Mouse (Mus musculus): Measurements from ENCODE around the gene Olfr640. TPM values are rescaled to one million over a fixed set of nuclear protein-coding genes. Genes with fewer than 3 reads are reported as not detected.

Gene Olfr640
- polyA plus RNA-seq, 1 experiment: not detected

DNA sequence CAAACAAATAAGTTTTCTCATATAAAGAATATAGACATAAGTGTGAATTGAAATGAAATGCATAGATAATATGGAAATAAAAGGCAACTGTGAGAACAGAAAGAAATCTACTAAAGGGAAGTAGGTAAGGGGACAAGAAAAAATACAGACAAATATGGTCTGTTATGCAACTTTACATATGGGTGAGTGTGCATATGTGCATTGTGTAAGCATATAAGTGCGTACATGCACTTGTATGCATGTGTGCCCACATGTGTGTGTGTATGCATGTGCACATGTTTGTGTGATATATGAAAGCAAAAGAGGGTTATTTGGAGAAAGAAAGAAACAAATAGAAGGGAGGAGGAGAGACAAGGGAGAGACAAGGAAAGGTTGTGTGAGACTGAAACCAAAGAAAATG lies 6.4 kb downstream of the Olfr640 start:
- 88% methylated on average over 1 of the region's 1 CpGs for WGBS
- H3K4me1 ChIP-seq (ENCODE audit: control insufficient read depth, insufficient read depth, low read length): no peaks in the 10 kb centered on the region
- no peak overlapping the region for H3K27ac ChIP-seq (ENCODE audit: insufficient read depth, low read depth, low read length)
- H3K4me3 ChIP-seq (ENCODE audit: insufficient read depth, low read depth, low read length): no peak overlapping the region
- no peak for TF ChIP-seq CTCF (IDR thresholded peaks at IDR 0.05; ENCODE audit: insufficient read depth, low read depth, low read length)
- no peak for TF ChIP-seq POLR2A (IDR thresholded peaks at IDR 0.05; ENCODE audit: insufficient read depth, low read depth, low read length)

DNA sequence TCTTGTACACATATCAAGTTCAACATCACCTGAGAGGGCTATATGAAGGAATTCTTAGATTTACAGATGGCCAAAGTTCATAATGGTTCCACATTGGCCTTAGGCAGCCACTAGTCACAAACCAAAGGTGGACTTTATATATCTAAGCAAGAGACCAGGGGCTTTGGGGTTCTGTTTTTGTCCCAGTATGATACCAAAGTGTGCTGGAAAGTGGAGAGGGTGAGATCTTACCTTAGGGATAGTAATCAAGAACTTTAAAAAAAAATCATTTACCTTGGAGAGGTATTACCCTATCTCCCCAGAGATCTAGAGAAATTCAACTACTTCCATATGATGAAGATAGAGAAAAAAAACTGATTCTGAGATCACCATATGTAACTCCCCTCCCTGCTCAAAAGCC lies 8.2 kb downstream of the Olfr640 start, which contains the start of gene Olfr639:
TSS of gene Olfr639 (minus strand) at position 101 of the 400 bp plus-strand sequence.
- H3K27ac ChIP-seq (ENCODE audit: insufficient read depth, low read depth, low read length): no peak within 1 kb of the TSS
- no peak for TF ChIP-seq CTCF (IDR thresholded peaks at IDR 0.05; ENCODE audit: insufficient read depth, low read depth, low read length)

DNA sequence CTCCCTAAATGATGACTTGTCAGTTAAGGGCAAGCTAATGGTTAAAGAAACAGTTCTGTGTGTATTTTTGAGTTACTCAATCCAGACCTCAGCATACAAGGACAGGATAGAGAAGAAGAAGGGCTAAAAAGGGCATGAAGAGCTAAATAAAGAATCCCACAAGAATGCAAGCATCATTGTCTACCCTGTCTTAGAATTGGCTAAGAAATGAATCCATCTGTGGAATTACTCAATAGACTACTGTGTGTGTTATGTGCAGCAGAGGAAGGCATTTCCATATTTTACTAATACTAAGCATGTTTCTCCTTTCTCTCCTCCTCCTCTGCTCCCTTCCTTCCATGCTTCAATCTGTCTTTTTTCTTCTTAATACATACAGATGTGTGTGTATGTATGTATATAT lies 26.2 kb downstream of the Olfr640 start:
- Histone ChIP-seq H3K27ac (ENCODE audit: insufficient read depth, low read depth, low read length) (no peak overlapping the region), H3K4me3 (ENCODE audit: insufficient read depth, low read depth, low read length) (no peak overlapping the region), H3K4me1 (ENCODE audit: control insufficient read depth, insufficient read depth, low read length) (no peaks in the 10 kb centered on the region)
- TF ChIP-seq POLR2A (IDR thresholded peaks at IDR 0.05; ENCODE audit: insufficient read depth, low read depth, low read length): no peak
- TF ChIP-seq CTCF (IDR thresholded peaks at IDR 0.05; ENCODE audit: insufficient read depth, low read depth, low read length): no peak

More for the DNA sequence above, 8.2 kb downstream of the Olfr640 start, which contains the start of gene Olfr639:
- H3K4me3 ChIP-seq (ENCODE audit: insufficient read depth, low read depth, low read length): no peak within 1 kb of the TSS
- no peaks in the 10 kb centered on the region for H3K4me1 ChIP-seq (ENCODE audit: control insufficient read depth, insufficient read depth, low read length)

DNA sequence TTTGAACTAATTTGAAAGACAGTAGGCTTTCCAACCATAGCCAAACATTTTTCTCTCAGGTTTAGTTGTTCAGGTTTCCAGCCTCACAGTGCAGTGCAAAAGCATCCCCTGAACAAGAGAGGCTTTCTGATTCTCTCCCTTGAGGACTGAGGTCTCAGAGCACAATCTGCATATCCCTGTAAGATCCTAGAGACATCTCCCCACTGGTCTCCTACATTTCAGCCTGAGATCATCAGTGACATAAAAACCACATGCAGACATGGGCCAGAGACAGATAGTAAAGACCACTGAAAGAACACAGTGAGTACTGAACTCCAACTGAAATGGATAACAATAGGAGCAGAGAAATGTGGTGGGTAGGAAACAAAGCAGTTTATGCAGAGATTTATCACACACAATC lies 26.9 kb downstream of the Olfr640 start, which contains the start of gene Olfr638:
TSS of gene Olfr638 (plus strand) at position 301 of the 400 bp plus-strand sequence.
- Histone ChIP-seq H3K4me3 (ENCODE audit: insufficient read depth, low read depth, low read length) (no peak within 1 kb of the TSS), H3K27ac (ENCODE audit: insufficient read depth, low read depth, low read length) (no peak within 1 kb of the TSS), H3K4me1 (ENCODE audit: control insufficient read depth, insufficient read depth, low read length) (no peaks in the 10 kb centered on the region)
- no peak for TF ChIP-seq CTCF (IDR thresholded peaks at IDR 0.05; ENCODE audit: insufficient read depth, low read depth, low read length)

DNA sequence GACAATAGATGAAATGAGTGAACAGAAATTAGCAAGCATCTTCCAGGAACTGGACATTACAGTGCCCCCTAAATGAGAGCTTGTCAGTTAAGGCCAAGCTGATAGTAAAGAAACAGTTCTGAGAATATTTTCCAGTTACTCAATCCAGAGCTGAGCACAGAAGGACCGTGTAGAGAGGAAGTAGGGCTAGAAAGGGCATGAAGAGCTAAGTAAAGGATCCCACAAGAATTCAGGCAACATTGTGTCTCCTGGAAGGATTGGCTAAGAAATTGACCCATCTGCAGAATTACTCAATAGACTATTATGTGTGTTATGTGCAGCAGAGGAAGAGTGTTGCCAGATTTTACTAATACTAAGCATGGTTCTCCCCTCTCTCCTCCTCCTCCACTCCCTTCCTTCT lies 53.6 kb downstream of the Olfr640 start:
- 66% methylated on average over 1 of the region's 1 CpGs for WGBS
- TF ChIP-seq POLR2A (IDR thresholded peaks at IDR 0.05; ENCODE audit: insufficient read depth, low read depth, low read length): no peak
- no peak for TF ChIP-seq CTCF (IDR thresholded peaks at IDR 0.05; ENCODE audit: insufficient read depth, low read depth, low read length)
- H3K4me1 ChIP-seq (ENCODE audit: control insufficient read depth, insufficient read depth, low read length): no peaks in the 10 kb centered on the region
- no peak overlapping the region for H3K27ac ChIP-seq (ENCODE audit: insufficient read depth, low read depth, low read length)
- no peak overlapping the region for H3K4me3 ChIP-seq (ENCODE audit: insufficient read depth, low read depth, low read length)

DNA sequence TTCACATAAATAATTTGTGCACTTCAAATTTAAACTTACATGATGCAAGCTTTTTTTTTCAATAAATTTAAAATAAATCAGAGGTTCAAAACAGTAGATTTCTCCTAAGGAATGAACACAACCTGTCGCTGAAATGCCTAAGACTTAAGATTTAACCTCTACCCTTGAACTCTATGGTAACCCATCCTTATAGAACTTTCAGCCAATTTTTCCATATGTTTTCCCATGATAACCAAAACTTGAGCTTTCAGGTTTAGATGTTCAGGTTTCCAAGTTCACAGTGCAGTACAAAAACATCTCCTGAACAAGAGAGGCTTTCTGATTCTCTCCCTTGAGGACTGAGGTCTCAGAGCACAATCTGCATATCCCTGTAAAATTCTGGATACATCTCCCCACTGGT lies 54.5 kb downstream of the Olfr640 start, which contains the start of gene Olfr635:
TSS of gene Olfr635 (plus strand) at position 301 of the 400 bp plus-strand sequence.
- Histone ChIP-seq H3K4me3 (ENCODE audit: insufficient read depth, low read depth, low read length) (no peak within 1 kb of the TSS), H3K4me1 (ENCODE audit: control insufficient read depth, insufficient read depth, low read length) (no peaks in the 10 kb centered on the region), H3K27ac (ENCODE audit: insufficient read depth, low read depth, low read length) (no peak within 1 kb of the TSS)
- 73% methylated on average over 1 of the region's 1 CpGs for WGBS
- TF ChIP-seq CTCF (IDR thresholded peaks at IDR 0.05; ENCODE audit: insufficient read depth, low read depth, low read length) (no peak), POLR2A (IDR thresholded peaks at IDR 0.05; ENCODE audit: insufficient read depth, low read depth, low read length) (no peak)

Other genes with a start within 250 kb of the Olfr640 start
- not detected in 2 replicates for gene Olfr68, start 245.9 kb downstream of the Olfr640 start, polyA plus RNA-seq (2012; ENCODE audit: insufficient read depth, insufficient read length, low replicate concordance, missing spikeins)
- gene Olfr67, start 233.8 kb downstream of the Olfr640 start, polyA plus RNA-seq (2012; ENCODE audit: insufficient read depth, insufficient read length, low replicate concordance, missing spikeins): not detected in 2 replicates
- not detected in 2 replicates for gene Hbb-bt, start 211.6 kb downstream of the Olfr640 start, polyA plus RNA-seq (2012; ENCODE audit: insufficient read depth, insufficient read length, low replicate concordance, missing spikeins)
- gene Hbb-bs, start 197.5 kb downstream of the Olfr640 start, polyA plus RNA-seq (2012; ENCODE audit: insufficient read depth, insufficient read length, low replicate concordance, missing spikeins): not detected in 2 replicates
- not detected in 2 replicates for gene Hbb-bh2, start 185.1 kb downstream of the Olfr640 start, polyA plus RNA-seq (2012; ENCODE audit: insufficient read depth, insufficient read length, low replicate concordance, missing spikeins)
- gene Hbb-bh1, start 182.4 kb downstream of the Olfr640 start, polyA plus RNA-seq (2012; ENCODE audit: insufficient read depth, insufficient read length, low replicate concordance, missing spikeins): not detected in 2 replicates
- gene Hbb-y, start 172.4 kb downstream of the Olfr640 start, polyA plus RNA-seq (2012; ENCODE audit: insufficient read depth, insufficient read length, low replicate concordance, missing spikeins): not detected in 2 replicates
- gene Olfr66, start 139.3 kb downstream of the Olfr640 start, polyA plus RNA-seq (2012; ENCODE audit: insufficient read depth, insufficient read length, low replicate concordance, missing spikeins): not detected in 2 replicates
- gene Olfr64, start 131.1 kb downstream of the Olfr640 start, polyA plus RNA-seq (2012; ENCODE audit: insufficient read depth, insufficient read length, low replicate concordance, missing spikeins): not detected in 2 replicates
- gene Olfr65, start 122.1 kb downstream of the Olfr640 start, polyA plus RNA-seq (2012; ENCODE audit: insufficient read depth, insufficient read length, low replicate concordance, missing spikeins): not detected in 2 replicates
- not detected in 2 replicates for gene Olfr631, start 96.7 kb downstream of the Olfr640 start, polyA plus RNA-seq (2012; ENCODE audit: insufficient read depth, insufficient read length, low replicate concordance, missing spikeins)
- gene Olfr632, start 91.2 kb downstream of the Olfr640 start, polyA plus RNA-seq (2012; ENCODE audit: insufficient read depth, insufficient read length, low replicate concordance, missing spikeins): not detected in 2 replicates
- gene Olfr633, start 81.1 kb downstream of the Olfr640 start, polyA plus RNA-seq (2012; ENCODE audit: insufficient read depth, insufficient read length, low replicate concordance, missing spikeins): not detected in 2 replicates
- gene Olfr635, start 54.4 kb downstream of the Olfr640 start, polyA plus RNA-seq (2012; ENCODE audit: insufficient read depth, insufficient read length, low replicate concordance, missing spikeins): not detected in 2 replicates
- gene Olfr638, start 26.8 kb downstream of the Olfr640 start, polyA plus RNA-seq (2012; ENCODE audit: insufficient read depth, insufficient read length, low replicate concordance, missing spikeins): not detected in 2 replicates
- not detected in 2 replicates for gene Olfr639, start 8.3 kb downstream of the Olfr640 start, polyA plus RNA-seq (2012; ENCODE audit: insufficient read depth, insufficient read length, low replicate concordance, missing spikeins)
- not detected in 2 replicates for gene Olfr641, start 9.9 kb upstream of the Olfr640 start, polyA plus RNA-seq (2012; ENCODE audit: insufficient read depth, insufficient read length, low replicate concordance, missing spikeins)
- not detected in 2 replicates for gene Olfr642, start 27.1 kb upstream of the Olfr640 start, polyA plus RNA-seq (2012; ENCODE audit: insufficient read depth, insufficient read length, low replicate concordance, missing spikeins)
- gene 4930516K23Rik, start 35.9 kb upstream of the Olfr640 start, polyA plus RNA-seq (2012; ENCODE audit: insufficient read depth, insufficient read length, low replicate concordance, missing spikeins): not detected in 2 replicates
- not detected in 2 replicates for gene Olfr644, start 46.3 kb upstream of the Olfr640 start, polyA plus RNA-seq (2012; ENCODE audit: insufficient read depth, insufficient read length, low replicate concordance, missing spikeins)
- gene Olfr645, start 59.9 kb upstream of the Olfr640 start, polyA plus RNA-seq (2012; ENCODE audit: insufficient read depth, insufficient read length, low replicate concordance, missing spikeins): not detected in 2 replicates
- not detected in 2 replicates for gene Olfr646, start 79.3 kb upstream of the Olfr640 start, polyA plus RNA-seq (2012; ENCODE audit: insufficient read depth, insufficient read length, low replicate concordance, missing spikeins)
- not detected in 2 replicates for gene Ubqln5, start 104.3 kb upstream of the Olfr640 start, polyA plus RNA-seq (2012; ENCODE audit: insufficient read depth, insufficient read length, low replicate concordance, missing spikeins)
- gene Olfr643, start 111.8 kb upstream of the Olfr640 start, polyA plus RNA-seq (2012; ENCODE audit: insufficient read depth, insufficient read length, low replicate concordance, missing spikeins): not detected in 2 replicates
- not detected in 2 replicates for gene Ubqln3, start 117.7 kb upstream of the Olfr640 start, polyA plus RNA-seq (2012; ENCODE audit: insufficient read depth, insufficient read length, low replicate concordance, missing spikeins)
- gene Ubqlnl, start 125.0 kb upstream of the Olfr640 start, polyA plus RNA-seq (2012; ENCODE audit: insufficient read depth, insufficient read length, low replicate concordance, missing spikeins): not detected in 2 replicates
- gene Olfm5, start 139.3 kb upstream of the Olfr640 start, polyA plus RNA-seq (2012; ENCODE audit: insufficient read depth, insufficient read length, low replicate concordance, missing spikeins): not detected in 2 replicates
- not detected in 2 replicates for gene Olfr648, start 157.8 kb upstream of the Olfr640 start, polyA plus RNA-seq (2012; ENCODE audit: insufficient read depth, insufficient read length, low replicate concordance, missing spikeins)
- not detected in 2 replicates for gene Olfr649, start 170.4 kb upstream of the Olfr640 start, polyA plus RNA-seq (2012; ENCODE audit: insufficient read depth, insufficient read length, low replicate concordance, missing spikeins)
- not detected in 2 replicates for gene Trim6, start 193.2 kb upstream of the Olfr640 start, polyA plus RNA-seq (2012; ENCODE audit: insufficient read depth, insufficient read length, low replicate concordance, missing spikeins)
- gene Trim34a, start 218.9 kb upstream of the Olfr640 start, polyA plus RNA-seq (2012; ENCODE audit: insufficient read depth, insufficient read length, low replicate concordance, missing spikeins): not detected in 2 replicates

All from olfactory bulb, adult 2 months (tissue).